Mouse (Mus musculus) embryonic facial prominence, embryonic 10.5 days (tissue): ENCODE data around the gene Itga2b. TPM values are rescaled to one million over a fixed set of nuclear protein-coding genes. Genes with fewer than 3 reads are reported as not detected.

Experiments
- DNase-seq: peaks from one replicate; pipeline ENCODE4 v3.0.0-alpha.2; 2017; ENCODE audit warnings: low spot score
- H3K27ac ChIP-seq: fragments of 300-500 bp; sonication (generic); replicated peaks from 2 replicates; pipeline ENCODE4 v1.5.1; 2016; ENCODE audit warnings: mild to moderate bottlenecking
- H3K27me3 ChIP-seq: fragments of 300-500 bp; sonication (generic); replicated peaks from 2 replicates; pipeline ENCODE4 v1.6.1; 2016; ENCODE audit warnings: low read depth, mild to moderate bottlenecking; ENCODE audit not compliant: poor library complexity, severe bottlenecking
- H3K36me3 ChIP-seq: fragments of 300-500 bp; sonication (generic); replicated peaks from 2 replicates; pipeline ENCODE4 v1.6.1; 2016; ENCODE audit warnings: mild to moderate bottlenecking, moderate library complexity
- H3K4me1 ChIP-seq: fragments of 300-500 bp; sonication (generic); 2 replicates; pipeline ENCODE4 v1.6.1; 2016
- H3K4me3 ChIP-seq: fragments of 300-500 bp; sonication (generic); 2 replicates; pipeline ENCODE4 v1.5.1; 2016; ENCODE audit warnings: mild to moderate bottlenecking, moderate library complexity
- H3K9me3 ChIP-seq: fragments of 300-500 bp; sonication (generic); 2 replicates; pipeline ENCODE4 v1.6.1; 2016; ENCODE audit warnings: mild to moderate bottlenecking
- WGBS: fragments of 180-500 bp; shearing (Covaris S2); methylation state at CpG from one replicate; pipeline ENCODE4 v1.1.7; 2016; 5-methylcytosine and 5-hydroxymethylcytosine counted together
- microRNA-seq: library from miRNA; unstranded; fragments of <30 nt; microRNA quantifications from one replicate; pipeline ENCODE4, GENCODE M21; 2017
- polyA plus RNA-seq: library from polyadenylated mRNA; unstranded; fragments of >200 nt; fragmentation: Nextera tagmentation; extraction: Ambion mirVana; gene quantifications from 2 replicates; pipeline ENCODE4 v1.2.1, GENCODE M21; 2016

Gene Itga2b
- polyA plus RNA-seq, 1 experiment from 2014 or later = 6.5 TPM

- no peak overlapping the region for H3K27ac ChIP-seq
- 79% methylated on average over 18 of the region's 18 CpGs for WGBS
- H3K4me3 ChIP-seq = peak overlapping the region; percentile 18; the same call in 1 of the 2 replicates
Measured at GRCm38 (mm10) chr11:102404161-102405010, 65.5 kb downstream of the Itga2b start.

DNA sequence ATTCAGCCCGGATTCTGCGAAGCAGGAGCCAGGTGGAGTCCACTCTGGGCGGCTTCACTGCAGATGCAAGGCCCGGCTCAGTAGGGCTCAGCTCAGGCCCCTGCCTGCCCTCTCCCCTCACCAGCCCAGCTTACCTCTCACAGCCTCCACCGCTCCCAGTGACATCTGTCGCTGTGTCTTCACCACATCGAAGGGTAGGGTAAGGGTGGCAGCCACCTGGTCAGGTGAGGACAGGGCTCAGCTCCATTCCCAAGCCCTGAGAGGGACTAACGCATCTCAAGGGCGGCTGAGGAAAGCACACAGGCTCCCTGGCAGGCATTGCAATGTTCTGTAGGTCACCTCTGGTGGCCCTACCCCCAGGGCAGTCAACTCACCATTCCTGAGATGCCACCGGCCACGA lies 66.3 kb downstream of the Itga2b start:
- Histone ChIP-seq H3K27me3 (peaks cover 52% of the 10 kb centered on the region), H3K4me3 (peak overlapping the region; percentile 6; the same call in 1 of the 2 replicates), H3K9me3 (no peaks in the 10 kb centered on the region), H3K4me1 (peaks cover 68% of the 10 kb centered on the region), H3K36me3 (peaks cover 39% of the 10 kb centered on the region), H3K27ac (no peak overlapping the region)
- 94% methylated on average over 11 of the region's 11 CpGs for WGBS
- no peak for DNase-seq

More at GRCm38 (mm10) chr11:102404161-102405010, 65.5 kb downstream of the Itga2b start:
- no peaks in the 10 kb centered on the region for H3K9me3 ChIP-seq
- H3K36me3 ChIP-seq = peaks cover 39% of the 10 kb centered on the region
- H3K4me1 ChIP-seq = peaks cover 69% of the 10 kb centered on the region
- peaks cover 45% of the 10 kb centered on the region for H3K27me3 ChIP-seq
- no peak for DNase-seq

Small RNA genes lying within 50 kb of the gene (microRNA-seq; reads per million reads assigned to microRNA genes)
- gene Mir6930 = not detected

Other genes with a start within 250 kb of the Itga2b start
- 49.6 and 52.9 TPM in 2 replicates for gene Hdac5, start 240.0 kb downstream of the Itga2b start, polyA plus RNA-seq
- 30.1 and 32.4 TPM in 2 replicates for gene BC030867, start 221.2 kb downstream of the Itga2b start, polyA plus RNA-seq
- 0.09 and 0.10 TPM in 2 replicates for gene Asb16, start 201.4 kb downstream of the Itga2b start, polyA plus RNA-seq
- gene Tmub2, start 185.2 kb downstream of the Itga2b start, polyA plus RNA-seq = 45.2 and 46.2 TPM in 2 replicates
- 15.6 and 18.2 TPM in 2 replicates for gene Atxn7l3, start 173.5 kb downstream of the Itga2b start, polyA plus RNA-seq
- gene Ubtf, start 150.4 kb downstream of the Itga2b start, polyA plus RNA-seq = 94.2 and 96.3 TPM in 2 replicates
- 29.7 and 33.8 TPM in 2 replicates for gene Slc4a1, start 103.9 kb downstream of the Itga2b start, polyA plus RNA-seq
- gene Rundc3a, start 76.7 kb downstream of the Itga2b start, polyA plus RNA-seq = 10.0 and 11.9 TPM in 2 replicates
- 229 and 241 TPM in 2 replicates for gene Slc25a39, start 62.2 kb downstream of the Itga2b start, polyA plus RNA-seq
- gene Grn, start 39.8 kb downstream of the Itga2b start, polyA plus RNA-seq = 79.4 and 87.3 TPM in 2 replicates
- 3.4 and 3.7 TPM in 2 replicates for gene Fam171a2, start 22.4 kb downstream of the Itga2b start, polyA plus RNA-seq
- 74.6 and 76.7 TPM in 2 replicates for gene Gpatch8, start 86.3 kb upstream of the Itga2b start, polyA plus RNA-seq
- 5.3 and 6.2 TPM in 2 replicates for gene Gm11627, start 109.3 kb upstream of the Itga2b start, polyA plus RNA-seq
- gene Fzd2, start 134.3 kb upstream of the Itga2b start, polyA plus RNA-seq = 45.8 and 49.0 TPM in 2 replicates
- gene Meioc, start 193.6 kb upstream of the Itga2b start, polyA plus RNA-seq = 0.39 and 0.40 TPM in 2 replicates
- 58.1 and 59.8 TPM in 2 replicates for gene Ccdc43, start 227.7 kb upstream of the Itga2b start, polyA plus RNA-seq